Mouse (Mus musculus) heart, adult 18-20 months (tissue): ENCODE results near the gene Tesc. TPM values are rescaled to one million over a fixed set of nuclear protein-coding genes. Genes with fewer than 3 reads are reported as not detected.

ENCODE experiments used
- DNase-seq, 2 experiments: peaks; one replicate each; pipeline ENCODE4 v3.0.0; 2021 to 2022; ENCODE audit warnings: mixed read lengths in 1 of 2
- total RNA-seq, 2 experiments: library from RNA; stranded (reverse); gene quantifications; 2 replicates each; pipeline ENCODE4 v1.2.3; 2021

Gene Tesc
- total RNA-seq, 2 experiments from 2014 or later = 183 to 211 TPM

- peak in 1 of 2 experiments; percentile 37 for DNase-seq
Observed at GRCm38 (mm10) chr5:118108124-118108793, 80.7 kb downstream of the Tesc start.

GRCm38 (mm10) chr5:118108794-118109440 lies 81.4 kb downstream of the Tesc start:
- no peak for DNase-seq

Other genes starting within 250 kb of the Tesc start
- gene Nos1, start 246.7 kb upstream of the Tesc start, total RNA-seq = under 1 TPM; 0.28 to 0.72 TPM
- 10 to 100 TPM; 35.7 to 38.8 TPM for gene Fbxo21, start 51.0 kb upstream of the Tesc start, total RNA-seq
- 10 to 100 TPM; 38.2 to 41.2 TPM for gene Fbxw8, start 127.7 kb downstream of the Tesc start, total RNA-seq
- gene Hrk, start 136.9 kb downstream of the Tesc start, total RNA-seq = under 1 TPM; 0.40 to 0.44 TPM
- gene Rnft2, start 217.4 kb downstream of the Tesc start, total RNA-seq = 1 to 10 TPM; 1.3 to 2.2 TPM
- 1 to 10 TPM; 8.5 to 9.2 TPM for gene 2410131K14Rik, start 217.5 kb downstream of the Tesc start, total RNA-seq